Mouse (Mus musculus): ENCODE measurements around the gene Tbrg1. TPM values are rescaled to one million over a fixed set of nuclear protein-coding genes. Genes with fewer than 3 reads are reported as not detected.

Gene Tbrg1
- total and polyA plus RNA-seq, 2 experiments, result 23.8 to 35.0 TPM

DNA sequence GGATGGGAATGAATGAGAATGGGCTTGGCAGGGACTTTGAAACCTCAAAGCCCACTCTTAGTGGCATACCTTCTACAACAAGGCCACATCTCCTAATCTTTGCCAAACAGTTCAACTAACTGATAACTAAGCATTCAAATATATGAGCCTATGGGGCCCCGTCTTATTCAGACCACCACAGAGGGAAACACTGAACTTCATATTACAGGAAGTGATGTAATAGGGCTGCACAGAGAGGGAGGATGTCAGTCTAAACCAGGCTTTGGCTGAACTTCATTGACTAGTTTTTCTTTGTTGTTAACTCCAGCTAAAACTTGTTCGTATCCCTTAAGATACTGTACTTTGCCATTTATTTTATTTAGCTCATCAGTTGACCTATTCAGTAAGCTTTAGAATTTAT lies 27.2 kb downstream of the Tbrg1 start:
- H3K9ac ChIP-seq (ENCODE audit: low read depth, low read length), result no peak overlapping the region
- no peaks in the 10 kb centered on the region for H3K27me3 ChIP-seq (ENCODE audit: control insufficient read depth, insufficient read depth, low read length)

DNA sequence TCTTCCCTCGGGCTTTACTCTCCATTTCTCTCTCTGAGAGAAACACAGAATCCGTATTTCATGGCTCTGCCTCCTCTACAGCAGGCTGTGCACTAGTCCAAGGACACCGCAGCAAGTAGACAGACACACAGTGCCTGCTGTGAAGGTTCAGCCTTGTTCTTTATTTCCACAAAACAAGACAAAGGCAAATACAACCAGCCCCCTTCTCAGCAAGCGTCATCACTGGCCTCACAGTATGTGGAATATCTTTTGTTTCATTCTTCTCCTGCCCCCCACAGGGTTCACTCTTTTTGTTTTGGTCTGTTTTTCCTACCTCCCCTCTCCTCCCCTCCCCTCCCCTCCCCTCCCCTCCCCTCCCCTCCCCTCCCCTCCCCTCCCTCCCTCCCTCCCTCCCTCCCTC lies 28.5 kb downstream of the Tbrg1 start:
- no peak overlapping the region for H3K27ac ChIP-seq (replicated peaks; ENCODE audit: insufficient read depth, low read depth, low read length)
- 89% methylated on average over 4 of the region's 4 CpGs for WGBS
- H3K4me1 ChIP-seq (ENCODE audit: control insufficient read depth, insufficient read depth, low read length), result peaks cover 4% of the 10 kb centered on the region
- no peaks in the 10 kb centered on the region for H3K27me3 ChIP-seq (ENCODE audit: control insufficient read depth, insufficient read depth, low read length)
- H3K4me3 ChIP-seq (ENCODE audit: insufficient read depth, low read depth, low read length), result no peak overlapping the region
- no peaks in the 10 kb centered on the region for H3K79me2 ChIP-seq (ENCODE audit: control insufficient read depth, insufficient read depth, low read length)
- no peak overlapping the region for H3K9ac ChIP-seq (ENCODE audit: low read depth, low read length)
- peaks cover 34% of the 10 kb centered on the region for H3K36me3 ChIP-seq (ENCODE audit: control insufficient read depth, insufficient read depth, low read length)
- no peak for DNase-seq (ENCODE audit: extremely low read depth, low read depth, low spot score)
- TF ChIP-seq CTCF (IDR thresholded peaks at IDR 0.05; ENCODE audit: low read depth, low read length) (no peak), POLR2A (IDR thresholded peaks at IDR 0.05; ENCODE audit: extremely low read depth, insufficient read depth, low read length) (no peak)

More for the DNA sequence above, 27.2 kb downstream of the Tbrg1 start:
- Histone ChIP-seq H3K4me3 (ENCODE audit: insufficient read depth, low read depth, low read length) (no peak overlapping the region), H3K4me1 (ENCODE audit: control insufficient read depth, insufficient read depth, low read length) (peaks cover 4% of the 10 kb centered on the region), H3K79me2 (ENCODE audit: control insufficient read depth, insufficient read depth, low read length) (no peaks in the 10 kb centered on the region), H3K36me3 (ENCODE audit: control insufficient read depth, insufficient read depth, low read length) (peaks cover 27% of the 10 kb centered on the region), H3K27ac (replicated peaks; ENCODE audit: insufficient read depth, low read depth, low read length) (no peak overlapping the region)
- DNase-seq (ENCODE audit: extremely low read depth, low read depth, low spot score), result no peak
- TF ChIP-seq CTCF (IDR thresholded peaks at IDR 0.05; ENCODE audit: low read depth, low read length), result no peak
- no peak for TF ChIP-seq POLR2A (IDR thresholded peaks at IDR 0.05; ENCODE audit: extremely low read depth, insufficient read depth, low read length)
- WGBS, result 84% methylated on average over 2 of the region's 2 CpGs

DNA sequence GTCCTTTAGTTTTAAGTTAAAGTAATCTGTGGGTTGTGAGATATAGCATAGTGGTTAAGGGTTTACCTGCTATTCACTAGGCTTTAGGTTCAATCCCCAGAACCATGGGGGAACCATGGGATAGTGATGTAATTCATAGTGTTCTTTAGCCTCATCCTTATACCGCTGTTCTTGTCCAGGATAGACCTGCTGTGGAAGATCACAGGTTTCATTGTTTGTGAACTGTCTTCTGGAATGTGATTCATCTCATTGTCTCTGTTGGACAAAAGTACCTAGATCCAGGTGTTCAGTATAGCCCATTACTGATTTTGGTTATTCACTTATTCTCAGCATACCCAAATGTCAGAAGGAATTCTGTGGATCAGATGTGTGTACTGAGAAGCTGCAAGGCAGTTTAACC lies 29.8 kb downstream of the Tbrg1 start:
- Histone ChIP-seq H3K4me1 (ENCODE audit: control insufficient read depth, insufficient read depth, low read length) (peaks cover 4% of the 10 kb centered on the region), H3K4me3 (ENCODE audit: insufficient read depth, low read depth, low read length) (no peak overlapping the region), H3K27me3 (ENCODE audit: control insufficient read depth, insufficient read depth, low read length) (no peaks in the 10 kb centered on the region), H3K27ac (replicated peaks; ENCODE audit: insufficient read depth, low read depth, low read length) (no peak overlapping the region), H3K36me3 (ENCODE audit: control insufficient read depth, insufficient read depth, low read length) (peaks cover 34% of the 10 kb centered on the region), H3K79me2 (ENCODE audit: control insufficient read depth, insufficient read depth, low read length) (no peaks in the 10 kb centered on the region), H3K9ac (ENCODE audit: low read depth, low read length) (no peak overlapping the region)
- WGBS, result 97% methylated on average over 1 of the region's 1 CpGs
- TF ChIP-seq CTCF (IDR thresholded peaks at IDR 0.05; ENCODE audit: low read depth, low read length), result no peak
- no peak for TF ChIP-seq POLR2A (IDR thresholded peaks at IDR 0.05; ENCODE audit: extremely low read depth, insufficient read depth, low read length)
- DNase-seq (ENCODE audit: extremely low read depth, low read depth, low spot score), result no peak

DNA sequence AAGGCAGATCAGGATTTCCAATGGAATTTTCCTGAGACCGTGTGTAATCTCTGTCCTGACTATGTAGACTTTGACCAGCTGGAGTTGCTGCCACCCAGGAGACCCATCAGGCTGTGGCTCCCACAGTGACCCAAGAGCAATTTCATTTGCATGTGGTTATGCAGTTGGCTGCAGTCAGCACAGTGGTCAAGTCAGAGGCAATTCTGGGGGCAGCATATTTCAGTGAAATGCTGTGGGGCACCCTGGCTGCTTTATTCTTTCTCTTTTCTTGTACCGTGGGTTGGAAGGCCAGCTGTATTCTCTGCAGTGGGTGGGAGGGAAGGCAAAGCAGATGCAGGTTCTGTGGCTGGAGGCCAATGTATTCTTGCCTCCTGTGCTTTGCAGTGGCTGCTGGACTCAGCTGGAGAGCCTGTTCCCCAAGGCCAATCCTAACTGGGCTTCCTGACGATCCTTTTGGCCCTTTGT lies 31.0 kb downstream of the Tbrg1 start:
- peak; percentile 48 for DNase-seq (ENCODE audit: extremely low read depth, low read depth, low spot score)
- H3K9ac ChIP-seq (ENCODE audit: low read depth, low read length), result no peak overlapping the region
- no peak overlapping the region for H3K4me3 ChIP-seq (ENCODE audit: insufficient read depth, low read depth, low read length)
- no peak overlapping the region for H3K27ac ChIP-seq (replicated peaks; ENCODE audit: insufficient read depth, low read depth, low read length)
- no peaks in the 10 kb centered on the region for H3K27me3 ChIP-seq (ENCODE audit: control insufficient read depth, insufficient read depth, low read length)
- H3K36me3 ChIP-seq (ENCODE audit: control insufficient read depth, insufficient read depth, low read length), result peaks cover 34% of the 10 kb centered on the region
- no peaks in the 10 kb centered on the region for H3K79me2 ChIP-seq (ENCODE audit: control insufficient read depth, insufficient read depth, low read length)
- no peak for TF ChIP-seq POLR2A (IDR thresholded peaks at IDR 0.05; ENCODE audit: extremely low read depth, insufficient read depth, low read length)
- no peak for TF ChIP-seq CTCF (IDR thresholded peaks at IDR 0.05; ENCODE audit: low read depth, low read length)
- 28% methylated on average over 3 of the region's 3 CpGs for WGBS
- H3K4me1 ChIP-seq (ENCODE audit: control insufficient read depth, insufficient read depth, low read length), result peaks cover 4% of the 10 kb centered on the region

DNA sequence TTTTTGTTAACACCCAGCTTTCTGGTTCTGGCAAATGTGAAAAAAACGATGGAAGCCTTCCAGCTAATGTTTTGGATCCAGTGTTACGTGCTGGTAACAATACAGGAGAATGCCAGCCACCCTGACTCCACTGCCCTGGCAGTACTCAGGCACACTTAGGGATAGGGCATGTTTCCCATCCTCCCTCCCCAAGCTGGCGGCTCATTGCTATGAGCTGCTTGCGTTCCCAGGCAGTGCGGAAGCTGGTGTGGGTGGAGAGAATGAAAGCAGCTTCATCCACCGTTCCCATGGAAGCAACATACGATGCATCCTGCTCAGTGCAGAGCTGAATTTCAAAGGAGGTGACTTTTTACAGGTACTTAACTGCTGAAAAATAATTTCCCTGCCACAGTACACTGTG lies 31.5 kb downstream of the Tbrg1 start:
- no peak for DNase-seq (ENCODE audit: extremely low read depth, low read depth, low spot score)

DNA sequence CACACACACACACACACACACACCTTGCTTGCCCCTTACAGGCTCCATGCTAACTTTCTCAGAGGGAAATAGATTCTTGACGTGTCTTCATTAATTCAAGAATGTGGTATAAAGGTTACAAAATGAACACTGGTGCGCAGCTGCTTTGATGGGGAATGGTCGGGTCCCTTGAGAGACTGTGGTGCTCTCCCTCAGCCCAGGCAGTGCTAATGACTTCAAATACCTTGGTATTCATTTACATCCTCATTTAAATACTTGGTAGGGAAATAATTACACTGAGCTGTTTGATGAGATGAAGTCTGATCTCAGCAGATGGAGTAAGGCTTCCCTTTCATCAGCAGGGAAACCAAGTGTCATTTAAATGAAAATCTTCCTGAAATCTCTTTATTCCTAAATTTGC lies 32.0 kb downstream of the Tbrg1 start:
- Histone ChIP-seq H3K9ac (ENCODE audit: low read depth, low read length) (no peak overlapping the region), H3K36me3 (ENCODE audit: control insufficient read depth, insufficient read depth, low read length) (peaks cover 25% of the 10 kb centered on the region), H3K27me3 (ENCODE audit: control insufficient read depth, insufficient read depth, low read length) (no peaks in the 10 kb centered on the region), H3K27ac (replicated peaks; ENCODE audit: insufficient read depth, low read depth, low read length) (no peak overlapping the region), H3K4me3 (ENCODE audit: insufficient read depth, low read depth, low read length) (no peak overlapping the region), H3K4me1 (ENCODE audit: control insufficient read depth, insufficient read depth, low read length) (peaks cover 4% of the 10 kb centered on the region), H3K79me2 (ENCODE audit: control insufficient read depth, insufficient read depth, low read length) (no peaks in the 10 kb centered on the region)
- WGBS, result 87% methylated on average over 3 of the region's 3 CpGs
- no peak for DNase-seq (ENCODE audit: extremely low read depth, low read depth, low spot score)
- TF ChIP-seq CTCF (IDR thresholded peaks at IDR 0.05; ENCODE audit: low read depth, low read length) (no peak), POLR2A (IDR thresholded peaks at IDR 0.05; ENCODE audit: extremely low read depth, insufficient read depth, low read length) (no peak)

More for the DNA sequence above, 31.5 kb downstream of the Tbrg1 start:
- Histone ChIP-seq H3K27ac (replicated peaks; ENCODE audit: insufficient read depth, low read depth, low read length) (no peak overlapping the region), H3K4me1 (ENCODE audit: control insufficient read depth, insufficient read depth, low read length) (peaks cover 4% of the 10 kb centered on the region), H3K36me3 (ENCODE audit: control insufficient read depth, insufficient read depth, low read length) (peaks cover 29% of the 10 kb centered on the region), H3K79me2 (ENCODE audit: control insufficient read depth, insufficient read depth, low read length) (no peaks in the 10 kb centered on the region), H3K9ac (ENCODE audit: low read depth, low read length) (no peak overlapping the region), H3K4me3 (ENCODE audit: insufficient read depth, low read depth, low read length) (no peak overlapping the region), H3K27me3 (ENCODE audit: control insufficient read depth, insufficient read depth, low read length) (no peaks in the 10 kb centered on the region)
- WGBS, result 40% methylated on average over 7 of the region's 7 CpGs
- TF ChIP-seq POLR2A (IDR thresholded peaks at IDR 0.05; ENCODE audit: extremely low read depth, insufficient read depth, low read length), result no peak
- no peak for TF ChIP-seq CTCF (IDR thresholded peaks at IDR 0.05; ENCODE audit: low read depth, low read length)
